Mouse (Mus musculus): Measurements from ENCODE around the gene Fap.

Fap gene

GRCm38 (mm10) chr2:62573753-62574159 lies at the start of gene Fap:
Gene Fap, minus strand, starts transcription at chr2:62574075.
- DNase-seq (ENCODE audit: low spot score) = no peak

- no peak for DNase-seq (ENCODE audit: low spot score)
Measured at GRCm38 (mm10) chr2:62623024-62623441, 49.2 kb upstream of the Fap start.

GRCm38 (mm10) chr2:62619679-62620078 lies 45.8 kb upstream of the Fap start:
- no peak for DNase-seq (ENCODE audit: low spot score)

- no peak for DNase-seq (ENCODE audit: low spot score)
Measured at GRCm38 (mm10) chr2:62618934-62619341, 45.1 kb upstream of the Fap start.

GRCm38 (mm10) chr2:62613133-62613532 lies 39.3 kb upstream of the Fap start:
- no peak for DNase-seq (ENCODE audit: low spot score)

- no peak for DNase-seq (ENCODE audit: low spot score)
Measured at GRCm38 (mm10) chr2:62606205-62606604, 32.3 kb upstream of the Fap start.

GRCm38 (mm10) chr2:62603530-62603929 lies 29.7 kb upstream of the Fap start:
- DNase-seq (ENCODE audit: low spot score) = no peak

- no peak for DNase-seq (ENCODE audit: low spot score)
Measured at GRCm38 (mm10) chr2:62596586-62596985, 22.7 kb upstream of the Fap start.

GRCm38 (mm10) chr2:62594491-62594890 lies 20.6 kb upstream of the Fap start:
- DNase-seq (ENCODE audit: low spot score) = no peak

GRCm38 (mm10) chr2:62591555-62591954 lies 17.7 kb upstream of the Fap start:
- no peak for DNase-seq (ENCODE audit: low spot score)

- DNase-seq (ENCODE audit: low spot score) = no peak
Measured at GRCm38 (mm10) chr2:62589333-62589732, 15.5 kb upstream of the Fap start.

- DNase-seq (ENCODE audit: low spot score) = no peak
Measured at GRCm38 (mm10) chr2:62585769-62586168, 11.9 kb upstream of the Fap start.

- DNase-seq (ENCODE audit: low spot score) = no peak
Measured at GRCm38 (mm10) chr2:62574962-62575361, 1.1 kb upstream of the Fap start.

GRCm38 (mm10) chr2:62574250-62574649 lies 375 bp upstream of the Fap start:
- no peak for DNase-seq (ENCODE audit: low spot score)

- DNase-seq (ENCODE audit: low spot score) = no peak
Measured at GRCm38 (mm10) chr2:62573099-62573752, 649 bp downstream of the Fap start.

- DNase-seq (ENCODE audit: low spot score) = no peak
Measured at GRCm38 (mm10) chr2:62564687-62565086, 9.2 kb downstream of the Fap start.

- DNase-seq (ENCODE audit: low spot score) = no peak
Measured at GRCm38 (mm10) chr2:62562661-62563485, 11.0 kb downstream of the Fap start.

- DNase-seq (ENCODE audit: low spot score) = no peak
Measured at GRCm38 (mm10) chr2:62557417-62557816, 16.5 kb downstream of the Fap start.

- DNase-seq (ENCODE audit: low spot score) = no peak
Measured at GRCm38 (mm10) chr2:62556349-62556748, 17.5 kb downstream of the Fap start.

- DNase-seq (ENCODE audit: low spot score) = no peak
Measured at GRCm38 (mm10) chr2:62549659-62550058, 24.2 kb downstream of the Fap start.

GRCm38 (mm10) chr2:62549131-62549530 lies 24.7 kb downstream of the Fap start:
- no peak for DNase-seq (ENCODE audit: low spot score)

GRCm38 (mm10) chr2:62548104-62548503 lies 25.8 kb downstream of the Fap start:
- no peak for DNase-seq (ENCODE audit: low spot score)

- no peak for DNase-seq (ENCODE audit: low spot score)
Measured at GRCm38 (mm10) chr2:62535483-62535882, 38.4 kb downstream of the Fap start.

GRCm38 (mm10) chr2:62531065-62531464 lies 42.8 kb downstream of the Fap start:
- no peak for DNase-seq (ENCODE audit: low spot score)

All from testis, postnatal 14 days (tissue).